Mouse (Mus musculus): Measurements from ENCODE around the gene Itga1. TPM values are rescaled to one million over a fixed set of nuclear protein-coding genes. Genes with fewer than 3 reads are reported as not detected.

The Itga1 gene
- total RNA-seq (2017): 1.8 to 2.1 TPM (median 2.1 TPM) in 3 replicates

GRCm38 (mm10) chr13:115101355-115102191 lies at the start of gene Itga1, which contains the start of gene Gm49395:
TSS of gene Itga1 (minus strand) at chr13:115101964.
TSS of gene Gm49395 (minus strand) at chr13:115101921.
- peak; percentile 32; the same call in 1 of the 2 replicates for ATAC-seq (replicated peaks; ENCODE audit: insufficient number of reproducible peaks, low FRiP score, low TSS enrichment, poor library complexity, severe bottlenecking)

- no peak for ATAC-seq (replicated peaks; ENCODE audit: insufficient number of reproducible peaks, low FRiP score, low TSS enrichment, poor library complexity, severe bottlenecking)
Measured at GRCm38 (mm10) chr13:115150602-115151001, 48.8 kb upstream of the Itga1 start.

- no peak for ATAC-seq (replicated peaks; ENCODE audit: insufficient number of reproducible peaks, low FRiP score, low TSS enrichment, poor library complexity, severe bottlenecking)
Measured at GRCm38 (mm10) chr13:115149849-115150248, 48.1 kb upstream of the Itga1 start.

- no peak for ATAC-seq (replicated peaks; ENCODE audit: insufficient number of reproducible peaks, low FRiP score, low TSS enrichment, poor library complexity, severe bottlenecking)
Measured at GRCm38 (mm10) chr13:115143575-115143974, 41.8 kb upstream of the Itga1 start.

GRCm38 (mm10) chr13:115142066-115142465 lies 40.3 kb upstream of the Itga1 start:
- ATAC-seq (replicated peaks; ENCODE audit: insufficient number of reproducible peaks, low FRiP score, low TSS enrichment, poor library complexity, severe bottlenecking): peak; percentile 43; the same call in 1 of the 2 replicates

- ATAC-seq (replicated peaks; ENCODE audit: insufficient number of reproducible peaks, low FRiP score, low TSS enrichment, poor library complexity, severe bottlenecking): no peak
Measured at GRCm38 (mm10) chr13:115138513-115138912, 36.7 kb upstream of the Itga1 start.

- ATAC-seq (replicated peaks; ENCODE audit: insufficient number of reproducible peaks, low FRiP score, low TSS enrichment, poor library complexity, severe bottlenecking): no peak; the same call in 1 of the 2 replicates
Measured at GRCm38 (mm10) chr13:115136761-115137160, 35.0 kb upstream of the Itga1 start.

GRCm38 (mm10) chr13:115132435-115132834 lies 30.7 kb upstream of the Itga1 start:
- no peak for ATAC-seq (replicated peaks; ENCODE audit: insufficient number of reproducible peaks, low FRiP score, low TSS enrichment, poor library complexity, severe bottlenecking)

- ATAC-seq (replicated peaks; ENCODE audit: insufficient number of reproducible peaks, low FRiP score, low TSS enrichment, poor library complexity, severe bottlenecking): no peak
Measured at GRCm38 (mm10) chr13:115131381-115131780, 29.6 kb upstream of the Itga1 start.

GRCm38 (mm10) chr13:115130035-115130434 lies 28.3 kb upstream of the Itga1 start:
- no peak for ATAC-seq (replicated peaks; ENCODE audit: insufficient number of reproducible peaks, low FRiP score, low TSS enrichment, poor library complexity, severe bottlenecking)

GRCm38 (mm10) chr13:115127826-115128225 lies 26.1 kb upstream of the Itga1 start:
- no peak for ATAC-seq (replicated peaks; ENCODE audit: insufficient number of reproducible peaks, low FRiP score, low TSS enrichment, poor library complexity, severe bottlenecking)

- ATAC-seq (replicated peaks; ENCODE audit: insufficient number of reproducible peaks, low FRiP score, low TSS enrichment, poor library complexity, severe bottlenecking): no peak
Measured at GRCm38 (mm10) chr13:115126534-115126933, 24.8 kb upstream of the Itga1 start.

GRCm38 (mm10) chr13:115125130-115125529 lies 23.4 kb upstream of the Itga1 start:
- no peak for ATAC-seq (replicated peaks; ENCODE audit: insufficient number of reproducible peaks, low FRiP score, low TSS enrichment, poor library complexity, severe bottlenecking)

GRCm38 (mm10) chr13:115124521-115124920 lies 22.8 kb upstream of the Itga1 start:
- no peak for ATAC-seq (replicated peaks; ENCODE audit: insufficient number of reproducible peaks, low FRiP score, low TSS enrichment, poor library complexity, severe bottlenecking)

- ATAC-seq (replicated peaks; ENCODE audit: insufficient number of reproducible peaks, low FRiP score, low TSS enrichment, poor library complexity, severe bottlenecking): no peak
Measured at GRCm38 (mm10) chr13:115118756-115119155, 17.0 kb upstream of the Itga1 start.

GRCm38 (mm10) chr13:115118195-115118594 lies 16.4 kb upstream of the Itga1 start:
- no peak for ATAC-seq (replicated peaks; ENCODE audit: insufficient number of reproducible peaks, low FRiP score, low TSS enrichment, poor library complexity, severe bottlenecking)

- no peak for ATAC-seq (replicated peaks; ENCODE audit: insufficient number of reproducible peaks, low FRiP score, low TSS enrichment, poor library complexity, severe bottlenecking)
Measured at GRCm38 (mm10) chr13:115116930-115117621, 15.3 kb upstream of the Itga1 start.

GRCm38 (mm10) chr13:115109628-115110027 lies 7.9 kb upstream of the Itga1 start:
- no peak for ATAC-seq (replicated peaks; ENCODE audit: insufficient number of reproducible peaks, low FRiP score, low TSS enrichment, poor library complexity, severe bottlenecking)

GRCm38 (mm10) chr13:115107436-115107835 lies 5.7 kb upstream of the Itga1 start:
- no peak for ATAC-seq (replicated peaks; ENCODE audit: insufficient number of reproducible peaks, low FRiP score, low TSS enrichment, poor library complexity, severe bottlenecking)

- ATAC-seq (replicated peaks; ENCODE audit: insufficient number of reproducible peaks, low FRiP score, low TSS enrichment, poor library complexity, severe bottlenecking): no peak
Measured at GRCm38 (mm10) chr13:115106183-115106582, 4.4 kb upstream of the Itga1 start.

Data from monocyte, adult 5-6 weeks (primary cell).